Mouse (Mus musculus) cerebellum, adult 11 months (tissue): ENCODE results near the gene Apbb1.

ENCODE experiments used
- DNase-seq: peaks from one replicate; pipeline ENCODE4 v3.0.0; 2022

Gene Apbb1

DNA sequence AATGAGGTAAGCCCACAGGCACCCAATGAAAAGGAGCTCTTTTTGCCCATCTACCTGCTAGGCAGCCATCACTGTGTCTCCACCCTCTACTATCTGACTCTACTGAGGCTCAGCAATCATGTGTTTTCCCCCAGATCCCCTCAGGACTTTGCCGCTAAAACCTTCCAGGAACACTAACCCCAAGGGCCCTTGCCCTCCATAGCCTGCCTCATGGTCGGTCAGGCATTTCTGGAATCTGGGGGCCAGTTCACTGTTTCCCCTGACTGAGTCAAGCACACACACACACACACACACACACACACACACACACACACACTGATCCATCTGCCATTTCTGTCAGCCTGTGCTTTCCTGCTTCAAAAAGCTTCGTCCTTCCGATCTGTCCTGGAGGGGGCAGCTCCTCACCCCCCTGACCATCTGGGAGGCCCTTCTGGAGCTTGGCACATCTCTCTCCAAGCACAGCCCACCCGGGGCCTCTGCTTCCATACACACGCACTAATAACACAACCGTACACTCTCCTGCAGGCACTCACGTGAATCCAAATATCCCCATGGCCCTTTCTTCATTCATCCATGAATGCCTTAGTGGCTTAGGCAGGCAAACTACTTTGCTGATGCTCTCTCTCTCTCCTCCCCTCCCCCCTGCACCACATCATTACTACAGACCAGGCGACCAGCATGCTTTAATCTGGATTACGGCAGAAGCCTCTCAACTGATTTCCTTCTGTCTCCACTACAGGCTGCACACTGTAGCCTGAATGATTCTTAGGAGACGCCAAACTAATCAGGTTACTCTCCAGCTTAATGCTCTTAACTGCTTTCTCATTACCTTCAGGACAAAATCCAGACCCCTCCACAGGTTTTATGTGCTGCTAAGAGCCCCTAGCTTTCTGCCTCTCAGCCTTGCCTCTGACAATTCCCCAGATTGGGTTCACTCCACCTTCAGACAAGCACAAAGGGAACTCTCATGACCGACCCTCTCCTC, 11.6 kb downstream of the Apbb1 start:
- peak; percentile 89 for DNase-seq

DNA sequence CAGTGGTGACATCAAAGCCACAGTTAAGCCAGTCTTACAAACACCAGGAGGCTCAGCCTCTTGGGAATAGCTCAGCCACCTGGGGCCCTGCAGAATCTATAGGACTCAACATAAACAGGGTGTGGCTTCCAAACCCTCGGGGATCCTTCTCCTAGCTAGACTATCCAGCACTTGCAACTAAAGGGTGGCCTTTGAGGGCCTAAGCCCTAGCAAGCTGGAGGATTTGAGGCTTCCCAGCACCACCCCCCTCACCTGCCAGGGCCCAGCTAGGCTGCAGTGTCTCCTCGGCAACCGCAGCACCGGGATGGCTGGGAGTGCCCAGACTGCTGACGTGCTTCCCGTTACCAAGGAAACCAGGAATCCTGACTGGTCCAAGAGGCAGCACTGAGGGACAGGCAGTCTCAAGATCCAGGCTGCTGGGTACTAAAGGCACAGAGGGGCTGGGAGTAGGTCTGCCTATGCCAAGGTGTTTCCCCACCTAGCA, 12.4 kb downstream of the Apbb1 start:
- DNase-seq: peak; percentile 85

DNA sequence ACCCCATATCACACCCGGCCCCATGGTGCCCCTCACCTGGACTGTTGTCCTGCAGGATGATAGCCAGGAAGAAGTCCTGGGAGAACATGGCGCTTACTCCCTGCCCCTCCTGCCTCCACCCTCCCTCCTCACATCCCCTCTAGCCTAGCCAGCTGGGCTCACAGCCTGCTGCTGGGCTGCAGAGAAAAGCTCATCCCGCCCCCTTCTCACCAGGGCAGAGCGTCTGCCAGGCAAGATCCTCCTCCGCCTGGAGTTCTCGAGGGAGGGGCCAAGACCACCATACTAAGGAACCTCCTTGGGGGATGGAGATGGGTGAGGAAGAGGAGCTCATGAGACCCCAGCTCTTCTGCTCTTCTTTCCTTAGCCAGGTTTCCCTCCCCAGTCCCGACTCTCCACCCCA, 12.9 kb downstream of the Apbb1 start:
- DNase-seq: peak; percentile 62

DNA sequence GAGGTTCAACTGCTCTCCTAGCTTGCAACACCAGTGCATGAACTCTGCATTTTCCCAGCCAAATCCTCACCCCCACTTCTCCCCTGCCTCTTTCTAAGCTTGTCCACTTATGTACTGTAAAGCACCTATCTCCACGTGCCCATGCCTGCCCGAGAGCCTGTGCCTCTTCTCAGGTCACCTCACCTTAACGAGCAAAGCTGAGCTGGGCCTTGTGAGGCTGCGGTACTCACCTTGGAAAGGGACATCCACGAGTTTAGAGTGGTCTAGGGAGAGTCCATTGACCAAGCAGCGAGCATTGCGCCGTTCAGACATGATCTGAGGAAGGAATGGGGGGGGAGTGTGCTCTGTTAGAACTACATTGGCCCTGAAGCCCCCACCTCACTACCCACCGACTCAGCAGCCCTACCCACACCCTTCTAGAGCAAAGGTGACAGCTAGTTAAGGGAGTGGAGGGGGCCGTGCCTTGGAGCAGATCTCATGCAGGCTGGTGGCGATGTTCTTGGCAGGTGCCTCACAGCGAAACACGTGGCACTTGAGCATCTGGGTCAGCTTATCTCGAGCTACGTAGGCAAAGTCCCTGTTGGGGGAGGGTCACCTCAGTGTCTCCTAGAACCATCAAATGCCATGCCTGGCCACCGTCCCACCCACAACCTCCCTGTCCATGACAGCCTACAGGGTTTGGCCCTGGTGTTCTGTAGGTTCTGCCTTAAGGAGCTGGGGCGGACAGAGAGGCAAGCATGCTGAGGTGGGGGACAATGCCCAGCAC, 16.2 kb downstream of the Apbb1 start:
- no peak for DNase-seq

DNA sequence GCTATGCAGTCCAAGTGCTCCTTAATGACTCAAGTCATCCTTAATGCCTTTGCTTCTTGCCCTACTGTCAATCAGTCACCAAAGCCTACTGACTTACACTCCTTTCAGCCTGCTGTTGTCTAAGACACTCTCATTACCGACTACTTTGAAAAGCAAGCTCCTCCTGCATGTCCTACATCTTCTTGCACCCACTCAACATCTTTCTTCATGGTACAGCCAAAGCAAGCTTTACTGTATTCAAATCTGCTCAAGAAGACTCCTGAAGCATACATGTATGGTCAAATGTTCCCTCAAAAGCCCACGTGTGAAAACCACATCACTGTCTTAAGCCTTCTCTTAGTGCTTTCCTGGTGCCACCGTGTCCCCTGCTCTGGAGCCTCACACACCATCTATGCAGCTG, 18.1 kb downstream of the Apbb1 start:
- DNase-seq: no peak

DNA sequence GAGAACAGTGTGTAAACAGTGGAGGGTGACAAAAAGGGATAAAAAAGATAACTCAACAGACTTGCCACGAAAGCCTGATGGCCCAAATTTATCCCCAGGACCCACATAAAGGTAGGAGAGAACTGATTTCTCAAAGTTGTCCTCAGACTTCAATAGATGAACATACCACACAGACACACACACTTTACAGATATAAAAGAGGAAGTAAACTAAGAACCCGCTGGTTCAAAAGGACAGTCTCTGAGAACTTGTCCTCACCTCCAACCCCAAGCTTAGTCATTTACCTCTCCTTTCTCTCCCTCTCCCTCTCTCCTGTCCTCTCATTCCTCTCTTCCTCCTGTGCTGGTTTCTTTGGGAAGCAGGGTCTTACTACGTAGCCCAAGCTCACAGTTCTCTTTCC, 19.1 kb downstream of the Apbb1 start:
- no peak for DNase-seq

DNA sequence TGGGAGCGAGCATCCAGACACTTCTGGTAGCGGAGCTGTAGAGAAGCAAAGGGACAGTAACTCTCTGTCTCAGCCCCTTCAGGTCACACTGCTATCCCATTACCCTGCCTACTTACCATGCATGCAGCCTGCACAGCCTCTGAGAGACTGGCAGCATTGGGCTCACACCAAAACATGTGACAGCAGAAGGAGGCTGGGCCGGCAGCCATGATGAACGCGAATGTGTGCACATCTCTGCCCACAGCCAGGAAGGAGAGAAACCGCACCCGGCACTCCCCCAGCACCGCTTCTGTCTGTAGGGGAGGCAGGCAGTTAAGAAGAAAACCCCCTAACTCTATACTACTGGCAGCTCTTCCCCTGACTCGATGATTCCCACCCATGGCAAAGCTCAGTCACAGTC, 22.4 kb downstream of the Apbb1 start:
- no peak for DNase-seq

DNA sequence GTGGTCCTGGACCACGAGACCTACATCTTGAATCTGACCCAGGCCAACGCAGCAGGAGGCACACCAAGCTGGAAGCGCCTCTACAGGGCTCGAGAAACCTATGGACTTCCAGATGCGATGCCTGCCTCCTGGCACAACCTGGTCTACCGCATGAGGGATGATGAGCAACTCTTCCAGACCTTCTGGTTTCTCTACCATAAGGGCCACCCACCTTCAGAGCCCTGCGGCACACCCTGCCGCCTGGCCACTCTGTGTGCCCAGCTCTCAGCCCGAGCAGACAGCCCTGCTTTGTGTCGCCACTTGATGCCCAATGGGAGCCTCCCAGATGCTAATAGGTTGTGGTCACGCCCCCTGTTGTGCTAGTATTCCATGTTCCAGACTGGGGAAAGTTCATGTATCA, 23.8 kb downstream of the Apbb1 start:
- DNase-seq: no peak

DNA sequence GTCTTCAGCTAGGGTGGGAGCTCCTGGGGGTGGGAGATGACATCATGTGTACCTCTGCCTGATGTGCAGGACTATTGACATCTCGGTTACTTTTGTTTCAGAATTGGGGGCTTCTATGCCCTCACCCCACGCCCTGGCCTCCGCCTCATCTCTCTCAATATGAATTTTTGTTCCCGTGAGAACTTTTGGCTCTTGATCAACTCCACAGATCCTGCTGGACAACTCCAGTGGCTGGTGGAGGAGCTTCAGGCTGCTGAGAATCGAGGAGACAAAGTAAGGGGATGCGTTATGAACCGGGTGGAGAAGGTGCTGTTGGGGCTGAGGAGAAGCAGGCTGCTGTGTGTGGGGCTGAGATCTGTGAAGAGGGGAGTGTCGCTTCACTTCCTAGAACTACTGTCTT, 25.0 kb downstream of the Apbb1 start:
- DNase-seq: no peak

DNA sequence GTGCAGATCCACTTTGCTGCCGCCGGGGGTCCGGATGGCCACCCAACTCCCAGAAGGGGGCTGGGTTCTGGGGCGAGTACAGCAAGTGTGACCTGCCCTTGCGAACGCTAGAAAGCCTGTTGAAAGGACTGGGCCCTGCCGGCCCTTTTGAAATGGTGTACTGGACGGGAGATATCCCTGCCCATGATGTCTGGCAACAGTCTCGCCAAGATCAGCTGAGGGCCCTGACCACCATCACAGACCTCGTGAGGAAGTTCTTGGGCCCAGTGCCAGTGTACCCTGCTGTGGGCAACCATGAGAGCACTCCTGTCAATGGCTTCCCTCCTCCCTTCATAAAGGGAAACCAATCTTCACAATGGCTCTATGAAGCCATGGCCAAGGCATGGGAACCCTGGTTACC, 25.9 kb downstream of the Apbb1 start:
- peak; percentile 56 for DNase-seq

DNA sequence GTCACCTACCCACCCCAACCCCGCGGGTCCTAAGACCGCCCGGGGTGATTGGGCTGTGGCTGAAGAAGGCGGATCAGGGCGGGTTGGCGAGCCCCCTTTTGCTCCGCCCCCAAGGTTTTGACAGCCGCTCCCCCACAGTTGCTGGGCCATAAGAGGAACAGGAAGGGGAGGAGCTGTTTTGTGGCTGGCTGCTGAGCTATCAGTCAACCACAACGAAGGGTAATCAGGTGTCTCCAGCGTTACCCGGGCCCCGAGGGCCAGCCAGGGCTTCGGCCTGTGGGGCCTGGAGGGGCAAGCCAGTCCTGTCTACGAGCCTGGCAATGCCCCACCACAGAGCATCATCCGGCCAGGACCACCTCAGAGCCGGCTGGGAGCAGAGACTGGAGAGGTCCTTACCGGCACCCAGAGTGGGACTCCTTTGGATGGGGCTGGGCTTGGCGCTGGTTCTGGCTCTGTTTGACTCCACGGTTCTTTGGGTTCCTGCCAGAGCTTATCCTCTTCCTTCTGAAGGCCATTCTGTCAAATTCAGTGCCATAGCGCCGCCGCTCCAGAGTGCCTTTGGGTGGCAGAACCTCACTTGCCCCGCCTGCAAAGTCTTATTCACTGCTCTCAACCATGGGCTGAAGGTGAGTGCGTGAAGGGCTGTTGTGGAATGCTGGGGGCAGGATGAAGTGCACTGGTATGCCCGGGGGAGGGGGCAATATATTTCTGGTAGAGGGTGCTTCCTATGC, 27.1 kb downstream of the Apbb1 start, which contains the start of gene Smpd1:
Gene Smpd1 (plus strand): TSS at position 149 of the 731 bp plus-strand sequence.
- DNase-seq: peak; percentile 91

DNA sequence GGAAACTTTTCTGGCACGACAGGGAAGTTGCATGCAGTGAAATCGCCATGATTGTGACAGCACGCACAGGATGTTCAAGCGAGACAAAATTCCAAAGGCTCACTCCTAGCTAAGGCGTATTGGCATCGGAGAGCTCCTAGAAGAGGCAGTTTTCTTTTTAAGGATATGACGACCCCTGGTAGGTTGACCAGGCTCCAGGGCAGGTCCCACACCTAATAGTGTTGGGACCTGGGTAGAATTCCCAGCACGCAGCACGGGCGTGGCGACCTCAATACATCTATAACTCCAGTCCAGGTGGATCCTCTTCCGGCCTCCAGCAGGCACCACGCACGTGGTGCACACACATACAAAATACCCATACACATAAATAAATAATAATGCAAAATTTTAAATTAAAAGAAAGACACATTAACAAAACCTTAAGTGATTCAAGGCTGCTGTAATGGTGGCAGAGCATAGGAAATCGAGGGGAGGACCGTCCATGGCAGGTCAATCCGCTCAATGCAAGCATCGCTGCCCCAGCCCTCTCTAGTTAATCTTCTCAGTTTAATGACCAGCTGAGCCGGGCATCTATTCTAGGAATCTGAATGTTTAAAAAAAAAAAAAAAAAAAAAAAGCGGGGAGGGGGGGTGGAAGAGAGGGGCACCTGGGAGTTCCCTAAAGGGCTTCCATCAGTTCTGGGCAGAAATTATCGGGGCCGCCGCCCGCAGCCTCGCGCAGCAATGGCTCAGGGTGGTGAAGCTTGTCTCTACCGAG, 27.8 kb downstream of the Apbb1 start:
- no peak for DNase-seq

DNA sequence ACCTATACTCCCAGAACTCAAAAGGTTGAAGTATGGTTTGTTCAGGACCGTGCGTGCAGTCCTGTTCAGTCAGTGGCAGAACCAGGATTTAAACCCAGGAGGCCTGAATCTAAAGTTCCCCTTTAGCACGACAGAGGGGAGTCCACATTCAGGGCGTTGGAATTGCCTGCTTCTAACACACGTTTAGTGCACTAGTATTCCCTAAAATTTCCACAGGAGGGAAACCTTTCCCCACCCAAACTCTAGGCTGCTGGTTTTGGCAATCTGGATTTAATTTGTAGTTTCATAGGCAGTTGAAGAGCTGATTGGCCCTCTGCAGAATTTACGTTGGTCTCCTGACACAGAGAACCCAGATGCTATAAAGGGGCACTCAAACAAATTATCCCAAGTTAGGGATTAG, 32.4 kb downstream of the Apbb1 start:
- peak; percentile 40 for DNase-seq

DNA sequence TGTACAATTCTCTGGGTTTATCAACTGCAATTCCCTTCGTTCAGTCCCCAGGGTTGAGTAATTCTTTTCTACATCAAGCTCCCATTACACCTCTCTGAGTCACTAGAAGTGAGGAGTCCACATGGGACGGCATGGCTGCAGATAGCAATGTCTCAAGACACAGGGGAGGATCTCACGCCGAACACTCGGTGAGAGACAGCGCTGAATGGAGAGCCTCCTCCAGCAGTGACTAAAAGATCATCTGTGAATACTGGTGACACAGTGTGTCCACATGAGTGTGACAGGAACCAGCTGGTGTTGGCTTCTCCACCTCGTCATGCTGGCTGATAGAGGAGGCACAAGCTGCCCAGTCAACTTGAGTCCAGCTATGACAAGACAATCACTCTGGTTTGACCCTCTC, 33.5 kb downstream of the Apbb1 start:
- DNase-seq: no peak

DNA sequence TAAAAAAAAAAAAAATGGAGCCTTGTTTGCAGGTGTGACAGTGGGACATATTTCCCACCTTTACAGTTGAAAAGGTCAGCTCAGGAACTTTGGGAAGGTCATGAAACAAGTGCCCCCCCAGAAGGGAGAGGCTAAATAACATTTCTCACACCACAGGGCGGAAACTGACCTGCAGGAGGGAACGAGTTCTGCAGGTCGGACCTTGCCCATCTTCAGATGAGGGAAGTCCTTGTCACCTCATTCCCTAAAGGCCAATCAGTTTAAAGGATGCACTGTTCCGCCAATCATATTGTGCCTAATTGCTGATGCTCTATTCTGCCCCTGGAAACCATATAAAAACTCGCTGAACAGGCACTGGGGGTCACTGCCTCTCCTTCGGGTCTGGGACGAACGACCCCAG, 35.5 kb downstream of the Apbb1 start:
- no peak for DNase-seq

DNA sequence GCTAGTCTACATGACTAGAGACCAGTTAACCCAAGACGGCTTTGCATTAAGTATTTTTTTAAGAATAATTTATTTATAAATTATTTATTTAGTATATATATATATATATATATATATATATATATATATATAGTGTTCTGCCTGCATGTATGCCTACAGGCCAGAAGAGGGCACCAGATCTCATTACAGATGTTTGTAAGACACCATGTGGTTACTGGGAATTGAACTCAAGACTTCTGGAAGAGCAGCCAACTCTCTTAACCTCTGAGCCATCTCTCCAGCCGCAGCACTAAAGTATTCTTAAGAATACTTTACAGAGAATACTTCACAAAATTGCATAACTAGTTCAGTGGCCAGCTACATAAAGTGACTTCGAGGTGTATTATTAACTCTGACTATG, 47.3 kb downstream of the Apbb1 start:
- DNase-seq: no peak

DNA sequence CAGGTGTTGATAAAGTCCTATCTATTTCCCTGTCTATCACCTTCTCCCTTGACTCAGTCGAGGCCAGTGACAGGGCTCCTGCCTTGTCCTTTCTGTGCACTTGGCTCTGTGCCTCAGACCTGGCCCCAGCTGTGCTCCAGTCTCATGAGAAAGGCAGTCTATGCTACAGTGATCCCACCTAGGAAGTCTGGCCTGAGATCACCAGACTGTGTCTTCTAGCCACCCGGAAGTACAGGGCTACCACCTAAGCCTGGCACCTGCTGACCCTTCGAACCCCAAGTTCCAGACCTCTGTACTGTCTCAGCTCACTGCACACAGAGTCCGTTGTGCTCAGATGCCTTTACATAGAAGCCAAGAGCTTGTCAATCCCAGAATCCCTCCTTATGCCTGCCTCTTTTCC, 53.4 kb downstream of the Apbb1 start:
- no peak for DNase-seq

DNA sequence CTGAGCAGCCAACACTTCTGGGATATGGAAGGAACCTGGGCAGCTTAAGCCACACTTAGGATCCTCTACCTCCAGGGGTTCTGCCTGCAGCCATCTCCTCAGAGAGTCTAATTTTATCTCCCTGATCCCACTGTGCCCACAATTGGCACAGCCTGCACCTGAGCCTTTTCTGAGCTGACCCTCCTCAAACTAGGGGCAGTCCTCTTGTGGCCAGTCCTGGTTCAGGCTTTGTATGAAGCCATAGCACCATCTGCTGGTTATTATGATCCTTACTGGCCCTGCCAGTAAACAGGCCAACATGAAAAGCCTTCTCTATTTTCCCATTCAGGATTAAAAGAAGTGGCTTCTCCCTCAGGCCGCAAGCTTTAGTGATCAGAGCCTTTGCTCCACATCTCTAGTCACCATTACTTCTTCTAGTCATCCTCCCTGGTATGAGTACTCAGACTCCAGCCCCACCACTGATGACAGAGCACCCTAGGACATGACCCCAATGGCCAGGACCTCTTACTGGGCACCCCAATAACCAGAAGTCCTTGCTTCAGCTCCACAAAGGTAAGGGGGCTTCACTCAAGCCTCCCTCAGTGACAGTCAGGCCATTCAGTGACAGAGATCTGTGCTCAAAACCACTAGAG, 54.0 kb downstream of the Apbb1 start:
- no peak for DNase-seq

DNA sequence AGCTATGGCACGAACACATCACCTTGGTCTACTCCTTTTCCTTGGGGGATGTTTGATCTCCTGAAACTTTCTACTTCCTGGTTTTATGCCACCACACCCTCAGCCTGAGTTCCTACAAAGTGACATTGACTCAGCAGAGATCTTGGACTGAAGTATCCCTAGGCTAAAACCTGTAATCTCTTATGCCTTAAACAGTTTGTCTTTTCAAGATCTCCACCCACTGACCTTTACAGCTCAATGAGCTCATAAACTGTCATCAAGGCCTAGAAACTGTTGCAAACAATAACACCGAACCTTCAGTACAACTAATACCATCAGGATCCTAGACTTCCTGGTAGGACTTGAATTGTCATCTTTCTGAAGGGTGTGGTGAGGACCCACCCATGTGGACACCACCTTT, 57.2 kb downstream of the Apbb1 start:
- DNase-seq: no peak

DNA sequence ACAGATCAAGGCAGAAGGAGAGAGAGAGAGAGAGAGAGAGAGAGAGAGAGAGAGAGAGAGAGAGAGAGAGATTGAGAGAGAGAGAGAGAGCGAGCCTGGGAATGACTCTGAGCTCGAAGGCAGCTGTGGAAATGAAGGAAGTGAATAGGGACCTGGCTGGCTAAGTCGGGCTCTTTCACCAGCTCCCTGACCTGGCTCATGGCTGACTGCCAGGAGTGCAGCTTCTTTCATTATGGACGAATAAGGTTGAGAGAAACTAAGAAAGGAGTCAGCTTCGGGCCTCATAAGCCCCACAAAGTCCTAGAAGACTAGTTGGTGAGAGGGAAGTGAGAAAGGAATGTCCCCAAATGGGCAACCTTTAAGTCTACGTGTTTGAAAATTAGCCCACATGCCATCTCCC, 61.3 kb downstream of the Apbb1 start:
- DNase-seq: no peak

DNA sequence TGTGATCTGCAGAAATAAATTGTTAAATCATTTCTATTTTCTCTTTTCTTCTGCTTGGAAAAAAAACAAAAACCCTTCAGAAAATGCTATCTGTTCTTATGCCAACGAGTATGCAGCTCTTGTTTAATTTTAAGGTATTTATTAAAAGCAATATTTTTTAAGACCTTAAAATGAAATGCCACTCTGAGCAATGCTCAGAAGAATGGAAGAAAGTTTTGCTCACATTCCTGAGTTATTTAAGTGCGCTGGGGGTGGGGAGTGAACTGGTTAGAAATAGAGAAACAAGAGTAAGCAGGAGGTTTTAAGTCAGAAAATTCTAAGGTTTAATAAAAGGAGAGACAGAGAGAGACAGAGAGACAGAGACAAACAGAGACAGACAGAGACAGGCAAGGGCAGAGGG, 61.7 kb downstream of the Apbb1 start:
- no peak for DNase-seq

DNA sequence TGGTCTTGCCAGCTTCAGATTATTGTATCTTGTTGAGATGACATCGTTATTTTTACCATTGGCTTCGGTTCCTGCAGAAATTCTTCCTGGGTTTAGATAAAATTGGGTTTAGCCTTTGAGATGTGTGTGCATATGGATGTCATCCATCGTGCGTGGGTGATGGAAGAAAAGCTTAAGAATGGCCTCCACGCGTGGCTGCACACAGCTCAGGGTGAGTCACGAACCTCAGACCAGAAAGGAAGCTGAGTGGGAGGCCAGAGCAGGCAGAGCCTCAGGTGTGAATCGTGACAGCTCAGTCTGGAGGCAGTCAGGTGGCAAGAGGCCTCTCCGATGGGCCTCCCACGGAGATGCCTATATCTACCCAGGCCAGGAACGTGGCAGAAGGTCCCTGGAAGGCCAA, 62.1 kb downstream of the Apbb1 start:
- peak; percentile 23 for DNase-seq
